Mouse (Mus musculus): ENCODE results near the gene Pla2g3. TPM values are rescaled to one million over a fixed set of nuclear protein-coding genes. Genes with fewer than 3 reads are reported as not detected.

Gene Pla2g3
- total and polyA plus RNA-seq, 2 experiments = 0.06 TPM; not detected in 1

DNA sequence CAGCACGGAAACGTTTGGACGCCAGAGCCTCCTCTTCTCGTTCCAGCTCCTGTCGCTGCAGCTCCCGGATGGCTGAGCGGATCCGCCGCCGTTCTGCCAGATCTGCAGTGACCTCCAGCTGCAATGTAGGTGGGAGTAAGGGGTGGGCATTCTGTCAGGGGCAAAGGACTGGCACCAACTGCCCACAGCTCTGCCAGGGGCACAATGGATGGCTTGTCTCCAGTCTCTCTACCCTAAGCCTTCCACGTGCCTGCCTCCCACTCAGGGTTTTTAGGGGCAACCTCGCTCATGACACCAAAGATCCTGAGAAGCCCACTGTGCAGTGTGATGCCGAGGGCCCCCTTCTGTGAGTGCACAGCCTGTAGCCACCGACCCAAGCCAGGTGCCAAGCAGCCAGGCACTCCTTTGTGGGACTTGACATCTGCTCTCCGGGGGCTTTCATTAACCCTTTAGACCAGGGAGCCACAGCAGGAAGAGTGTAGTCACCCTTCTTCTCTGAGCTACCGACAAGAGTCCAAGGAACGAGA lies 45.4 kb downstream of the Pla2g3 start:
- H3K27ac ChIP-seq (replicated peaks; ENCODE audit: insufficient read depth, low read depth, low read length) = no peak overlapping the region
- no peak overlapping the region for H3K4me3 ChIP-seq (ENCODE audit: insufficient read depth, low read depth, low read length)
- 91% methylated on average over 17 of the region's 17 CpGs for WGBS
- no peak overlapping the region for H3K9ac ChIP-seq (ENCODE audit: low read depth, low read length)
- TF ChIP-seq POLR2A (IDR thresholded peaks at IDR 0.05; ENCODE audit: extremely low read depth, insufficient read depth, low read length) (no peak), CTCF (IDR thresholded peaks at IDR 0.05; ENCODE audit: low read depth, low read length) (no peak)
- H3K27me3 ChIP-seq (ENCODE audit: control insufficient read depth, insufficient read depth, low read length) = no peaks in the 10 kb centered on the region
- DNase-seq (ENCODE audit: extremely low read depth, low read depth, low spot score) = no peak
- no peaks in the 10 kb centered on the region for H3K36me3 ChIP-seq (ENCODE audit: control insufficient read depth, insufficient read depth, low read length)
- no peaks in the 10 kb centered on the region for H3K79me2 ChIP-seq (ENCODE audit: control insufficient read depth, insufficient read depth, low read length)
- peaks cover 5% of the 10 kb centered on the region; the same call in 1 of the 2 replicates for H3K4me1 ChIP-seq (ENCODE audit: control insufficient read depth, insufficient read depth, low read length)

DNA sequence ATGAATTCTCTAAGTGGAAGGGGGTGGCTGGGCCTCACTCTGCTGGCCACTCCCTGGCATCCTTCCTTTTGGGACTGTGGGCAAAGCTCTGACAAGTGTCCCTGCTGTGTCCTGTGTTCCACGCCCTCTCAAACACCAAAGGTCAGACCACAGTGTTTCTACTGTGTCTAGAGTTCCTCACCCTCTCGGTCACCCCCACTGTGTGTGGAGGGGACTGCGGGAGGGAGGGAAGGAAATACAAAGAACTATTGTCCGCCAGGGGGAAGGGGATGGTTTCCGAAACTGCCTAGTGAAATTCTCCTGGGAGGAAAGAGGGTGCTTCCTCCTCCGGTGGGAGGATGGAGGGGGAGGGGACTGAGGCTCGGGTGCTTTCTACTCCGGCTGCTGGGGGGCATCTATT lies 46.9 kb downstream of the Pla2g3 start:
- peak; percentile 6 for DNase-seq (ENCODE audit: extremely low read depth, low read depth, low spot score)
- Histone ChIP-seq H3K4me3 (ENCODE audit: insufficient read depth, low read depth, low read length) (no peak overlapping the region), H3K4me1 (ENCODE audit: control insufficient read depth, insufficient read depth, low read length) (peaks cover 5% of the 10 kb centered on the region; the same call in 1 of the 2 replicates), H3K27me3 (ENCODE audit: control insufficient read depth, insufficient read depth, low read length) (no peaks in the 10 kb centered on the region), H3K36me3 (ENCODE audit: control insufficient read depth, insufficient read depth, low read length) (no peaks in the 10 kb centered on the region), H3K27ac (replicated peaks; ENCODE audit: insufficient read depth, low read depth, low read length) (no peak overlapping the region), H3K9ac (ENCODE audit: low read depth, low read length) (no peak overlapping the region), H3K79me2 (ENCODE audit: control insufficient read depth, insufficient read depth, low read length) (no peaks in the 10 kb centered on the region)
- 37% methylated on average over 8 of the region's 8 CpGs for WGBS
- TF ChIP-seq CTCF (IDR thresholded peaks at IDR 0.05; ENCODE audit: low read depth, low read length) = 0 out of 2 replicates have a peak, but pooled peaks have one; percentile 25
- no peak for TF ChIP-seq POLR2A (IDR thresholded peaks at IDR 0.05; ENCODE audit: extremely low read depth, insufficient read depth, low read length)

DNA sequence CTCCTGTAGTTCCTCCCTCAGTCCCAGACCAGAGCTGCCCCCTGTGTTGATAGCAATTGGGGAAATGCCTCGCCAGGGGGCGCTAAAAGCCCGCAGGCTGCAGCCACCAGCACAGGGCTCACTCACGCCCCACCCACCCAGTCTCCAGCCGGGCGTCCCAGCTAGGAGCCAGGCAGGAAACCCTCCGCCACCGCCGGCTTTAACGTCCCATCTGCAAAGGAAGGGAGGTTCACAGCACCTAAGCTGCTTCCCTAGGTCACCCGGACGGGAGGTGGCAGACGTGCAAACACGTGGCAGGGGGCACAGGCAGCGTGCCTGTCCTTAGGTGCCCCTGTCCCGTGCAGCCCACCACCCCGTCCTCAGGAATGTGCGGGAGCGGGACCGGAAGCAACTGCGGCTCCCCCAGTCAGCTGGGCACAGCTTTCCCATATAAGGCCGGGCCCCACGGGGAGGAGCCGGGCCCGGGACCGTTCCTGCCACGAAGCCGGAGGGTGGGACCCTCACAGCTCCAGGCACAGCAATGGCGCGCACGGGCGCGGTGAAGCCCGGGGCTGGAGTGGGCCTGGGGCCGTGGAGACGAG lies 47.4 kb downstream of the Pla2g3 start:
- peaks cover 5% of the 10 kb centered on the region; the same call in 1 of the 2 replicates for H3K4me1 ChIP-seq (ENCODE audit: control insufficient read depth, insufficient read depth, low read length)
- H3K4me3 ChIP-seq (ENCODE audit: insufficient read depth, low read depth, low read length) = peak overlapping the region; percentile 78
- H3K27me3 ChIP-seq (ENCODE audit: control insufficient read depth, insufficient read depth, low read length) = no peaks in the 10 kb centered on the region
- H3K36me3 ChIP-seq (ENCODE audit: control insufficient read depth, insufficient read depth, low read length) = no peaks in the 10 kb centered on the region
- peak overlapping the region; percentile 68 for H3K27ac ChIP-seq (replicated peaks; ENCODE audit: insufficient read depth, low read depth, low read length)
- TF ChIP-seq POLR2A (IDR thresholded peaks at IDR 0.05; ENCODE audit: extremely low read depth, insufficient read depth, low read length) (no peak), CTCF (IDR thresholded peaks at IDR 0.05; ENCODE audit: low read depth, low read length) (peak; percentile 93)
- DNase-seq (ENCODE audit: extremely low read depth, low read depth, low spot score) = peak; percentile 55
- peak overlapping the region; percentile 90 for H3K9ac ChIP-seq (ENCODE audit: low read depth, low read length)
- 5% methylated on average over 36 of the region's 36 CpGs for WGBS
- H3K79me2 ChIP-seq (ENCODE audit: control insufficient read depth, insufficient read depth, low read length) = no peaks in the 10 kb centered on the region

DNA sequence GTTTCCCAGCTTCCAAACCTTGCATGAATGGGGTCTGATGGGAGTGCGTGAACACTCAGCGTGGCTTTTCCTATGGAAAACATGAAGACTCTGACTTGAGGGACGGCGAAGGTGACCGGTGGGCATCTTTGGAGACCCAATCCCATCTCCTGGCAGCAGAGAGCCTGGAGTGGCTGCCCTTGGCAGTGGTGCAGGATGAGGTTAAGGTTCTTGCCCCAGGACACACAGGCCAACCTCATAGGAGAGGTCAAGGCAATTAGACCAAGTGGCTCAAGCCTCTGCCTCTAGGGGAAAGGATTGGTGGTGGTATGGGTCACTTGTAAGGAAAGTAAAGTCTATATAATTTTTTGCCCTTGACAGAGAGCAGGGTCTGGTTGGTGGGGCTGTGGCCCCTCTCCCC lies 48.0 kb downstream of the Pla2g3 start:
- 63% methylated on average over 5 of the region's 5 CpGs for WGBS
- peaks cover 5% of the 10 kb centered on the region; the same call in 1 of the 2 replicates for H3K4me1 ChIP-seq (ENCODE audit: control insufficient read depth, insufficient read depth, low read length)
- peak; percentile 61 for DNase-seq (ENCODE audit: extremely low read depth, low read depth, low spot score)

DNA sequence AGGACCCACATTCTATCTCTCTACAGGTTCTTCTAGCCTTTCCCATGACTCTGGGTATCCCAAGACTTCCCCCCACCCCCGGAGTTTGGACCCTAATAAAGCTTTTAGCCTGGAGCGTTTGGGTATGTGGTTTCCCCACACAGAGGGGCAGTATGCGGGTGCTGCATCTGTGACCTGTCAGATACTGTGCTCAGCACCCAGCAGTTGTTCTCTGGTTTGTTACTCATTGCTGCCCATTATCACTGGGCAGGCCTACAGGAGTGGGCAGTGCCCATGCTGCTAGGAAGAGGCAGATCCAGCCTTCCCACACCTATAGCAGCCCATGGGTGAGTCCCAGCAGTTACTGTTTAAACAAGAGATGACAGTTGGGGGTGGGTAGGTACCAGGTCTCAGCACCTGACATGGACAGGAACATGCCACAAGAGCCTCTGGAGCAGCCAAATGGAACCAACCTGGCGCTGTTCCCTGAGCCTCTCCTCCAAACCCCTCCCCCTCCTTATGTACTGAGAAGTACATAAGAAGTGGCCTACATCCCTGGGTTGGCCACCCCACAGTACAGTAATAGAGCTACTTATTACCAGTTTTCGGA lies 48.8 kb downstream of the Pla2g3 start:
- Histone ChIP-seq H3K4me1 (ENCODE audit: control insufficient read depth, insufficient read depth, low read length) (peaks cover 5% of the 10 kb centered on the region; the same call in 1 of the 2 replicates), H3K9ac (ENCODE audit: low read depth, low read length) (no peak overlapping the region), H3K4me3 (ENCODE audit: insufficient read depth, low read depth, low read length) (no peak overlapping the region), H3K27me3 (ENCODE audit: control insufficient read depth, insufficient read depth, low read length) (no peaks in the 10 kb centered on the region), H3K27ac (replicated peaks; ENCODE audit: insufficient read depth, low read depth, low read length) (no peak overlapping the region), H3K36me3 (ENCODE audit: control insufficient read depth, insufficient read depth, low read length) (no peaks in the 10 kb centered on the region), H3K79me2 (ENCODE audit: control insufficient read depth, insufficient read depth, low read length) (no peaks in the 10 kb centered on the region)
- 88% methylated on average over 5 of the region's 5 CpGs for WGBS
- TF ChIP-seq CTCF (IDR thresholded peaks at IDR 0.05; ENCODE audit: low read depth, low read length) (no peak), POLR2A (IDR thresholded peaks at IDR 0.05; ENCODE audit: extremely low read depth, insufficient read depth, low read length) (no peak)
- DNase-seq (ENCODE audit: extremely low read depth, low read depth, low spot score) = peak; percentile 8

More for the DNA sequence above, 48.0 kb downstream of the Pla2g3 start:
- H3K79me2 ChIP-seq (ENCODE audit: control insufficient read depth, insufficient read depth, low read length) = no peaks in the 10 kb centered on the region
- H3K27me3 ChIP-seq (ENCODE audit: control insufficient read depth, insufficient read depth, low read length) = no peaks in the 10 kb centered on the region
- no peaks in the 10 kb centered on the region for H3K36me3 ChIP-seq (ENCODE audit: control insufficient read depth, insufficient read depth, low read length)
- H3K27ac ChIP-seq (replicated peaks; ENCODE audit: insufficient read depth, low read depth, low read length) = peak overlapping the region; percentile 68
- TF ChIP-seq POLR2A (IDR thresholded peaks at IDR 0.05; ENCODE audit: extremely low read depth, insufficient read depth, low read length) = no peak
- no peak for TF ChIP-seq CTCF (IDR thresholded peaks at IDR 0.05; ENCODE audit: low read depth, low read length)
- H3K4me3 ChIP-seq (ENCODE audit: insufficient read depth, low read depth, low read length) = peak overlapping the region; percentile 78
- peak overlapping the region; percentile 90 for H3K9ac ChIP-seq (ENCODE audit: low read depth, low read length)

DNA sequence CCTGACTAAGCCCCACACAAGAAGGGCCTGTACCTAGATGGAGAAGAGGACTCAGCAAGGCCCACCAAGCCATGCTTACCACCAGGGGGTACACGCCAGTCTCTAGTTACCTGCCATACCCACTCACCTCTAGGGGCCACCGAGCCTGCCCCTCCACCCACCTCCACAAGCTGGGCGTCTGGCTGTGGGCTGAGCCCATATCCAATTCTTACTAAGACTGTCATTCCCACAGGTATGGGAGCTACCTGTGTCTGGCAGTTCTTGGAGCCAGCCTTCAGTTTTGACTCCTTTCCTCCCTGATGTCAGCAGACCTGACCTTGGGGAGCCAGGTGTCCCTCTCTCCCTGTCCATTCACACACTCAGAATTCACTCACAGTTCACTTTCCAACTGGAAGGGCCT lies 49.6 kb downstream of the Pla2g3 start:
- peak overlapping the region; percentile 35 for H3K4me3 ChIP-seq (ENCODE audit: insufficient read depth, low read depth, low read length)
- 87% methylated on average over 3 of the region's 3 CpGs for WGBS
- no peak overlapping the region for H3K27ac ChIP-seq (replicated peaks; ENCODE audit: insufficient read depth, low read depth, low read length)
- TF ChIP-seq CTCF (IDR thresholded peaks at IDR 0.05; ENCODE audit: low read depth, low read length) (no peak), POLR2A (IDR thresholded peaks at IDR 0.05; ENCODE audit: extremely low read depth, insufficient read depth, low read length) (no peak)
- H3K4me1 ChIP-seq (ENCODE audit: control insufficient read depth, insufficient read depth, low read length) = peaks cover 5% of the 10 kb centered on the region; the same call in 1 of the 2 replicates
- H3K36me3 ChIP-seq (ENCODE audit: control insufficient read depth, insufficient read depth, low read length) = no peaks in the 10 kb centered on the region
- no peak overlapping the region for H3K9ac ChIP-seq (ENCODE audit: low read depth, low read length)
- DNase-seq (ENCODE audit: extremely low read depth, low read depth, low spot score) = no peak
- no peaks in the 10 kb centered on the region for H3K27me3 ChIP-seq (ENCODE audit: control insufficient read depth, insufficient read depth, low read length)
- H3K79me2 ChIP-seq (ENCODE audit: control insufficient read depth, insufficient read depth, low read length) = no peaks in the 10 kb centered on the region

All from liver, adult 2 months (tissue).